Mouse (Mus musculus) mature B cell (primary cell): ENCODE results near the gene Rer1.
"Not testable (repeated sequence)": the region's sequence is repeated elsewhere in the genome, so short reads cannot be mapped to it uniquely, and the experiment has no call there.

Source experiments
- in situ Hi-C: fragments of 300-500 bp; cut with MboI; formaldehyde crosslinking; loops from 2 replicates; pipeline ENCODE4 v1.14.3; 2019

The Rer1 gene

DNA sequence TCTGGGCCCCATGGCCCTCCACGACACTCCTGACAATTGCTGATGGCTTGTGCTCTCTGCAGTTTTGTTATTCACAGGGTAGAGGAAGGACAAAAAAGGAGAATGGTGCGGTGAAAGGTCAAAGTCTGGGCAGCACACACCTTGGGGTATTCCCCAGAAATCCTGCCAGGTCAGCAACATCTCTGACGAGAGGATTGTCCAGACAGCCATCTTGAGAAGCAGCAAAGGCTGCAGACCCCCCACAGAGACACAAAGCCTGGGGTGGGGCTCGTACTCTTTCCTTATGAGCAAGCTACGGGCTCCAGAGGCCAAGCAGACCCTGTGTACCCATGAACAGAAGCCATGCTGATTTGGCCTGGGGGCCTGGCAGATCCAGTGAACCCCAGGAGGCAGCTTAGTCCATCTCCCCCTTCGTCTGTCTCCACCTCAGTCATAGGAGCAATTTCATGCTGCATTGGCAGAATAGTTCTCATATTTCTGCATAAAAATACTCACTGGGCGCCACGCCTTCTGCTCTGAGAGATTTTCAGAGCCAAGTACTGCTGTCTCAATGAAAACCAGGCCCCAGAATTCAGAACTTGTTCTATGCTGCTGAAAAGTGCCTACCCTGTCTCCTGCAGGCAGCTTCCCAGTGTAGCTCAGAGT is 27.7 kb upstream of the Rer1 start:
- in situ Hi-C loops, result no loop called here

DNA sequence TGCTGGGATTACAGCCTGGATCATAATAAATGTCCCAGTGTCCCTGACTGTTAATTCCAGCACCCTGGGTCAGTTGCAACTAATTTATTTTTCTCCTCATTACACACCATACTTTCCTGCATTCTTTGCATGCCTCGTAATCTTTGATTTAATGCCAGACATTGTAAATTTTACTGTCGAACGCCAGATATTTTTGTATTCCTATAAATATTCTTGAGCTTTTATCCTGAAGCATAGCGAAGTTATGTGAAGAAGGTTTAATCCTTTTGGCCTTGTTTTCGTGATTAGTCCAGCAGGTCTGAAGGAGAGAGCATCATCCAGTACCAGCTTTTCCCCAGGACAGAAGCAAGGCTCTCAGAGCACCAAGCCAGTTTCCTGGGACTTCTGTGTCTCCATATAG is 23.3 kb upstream of the Rer1 start:
- in situ Hi-C loops, result no loop called here

DNA sequence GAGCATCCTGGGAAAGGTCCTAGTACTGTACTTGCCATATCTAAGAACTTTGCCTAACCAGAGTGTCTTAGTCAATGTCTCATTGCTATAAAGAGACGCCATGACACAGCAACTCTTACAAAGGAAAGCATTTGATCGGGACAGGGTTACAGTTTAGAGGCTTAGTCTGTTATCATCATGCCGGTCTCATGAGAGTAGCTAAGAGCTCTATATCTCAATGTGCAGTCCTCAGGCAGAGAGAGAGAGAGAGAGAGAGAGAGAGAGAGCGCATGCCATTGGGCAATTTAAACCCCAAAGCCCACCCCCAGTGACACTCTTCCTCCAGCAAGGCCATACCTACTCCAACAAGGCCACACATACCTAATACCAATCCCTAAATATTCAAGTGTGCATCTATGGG is 21.7 kb upstream of the Rer1 start:
- in situ Hi-C loops, result no loop called here

GRCm38 (mm10) chr4:155098572-155098971 is 12.4 kb upstream of the Rer1 start:
- in situ Hi-C loops, result loop anchor here (10.0 kb wide), 1 partner anchor 146 kb away; the partner anchor contains the start of gene Faap20

DNA sequence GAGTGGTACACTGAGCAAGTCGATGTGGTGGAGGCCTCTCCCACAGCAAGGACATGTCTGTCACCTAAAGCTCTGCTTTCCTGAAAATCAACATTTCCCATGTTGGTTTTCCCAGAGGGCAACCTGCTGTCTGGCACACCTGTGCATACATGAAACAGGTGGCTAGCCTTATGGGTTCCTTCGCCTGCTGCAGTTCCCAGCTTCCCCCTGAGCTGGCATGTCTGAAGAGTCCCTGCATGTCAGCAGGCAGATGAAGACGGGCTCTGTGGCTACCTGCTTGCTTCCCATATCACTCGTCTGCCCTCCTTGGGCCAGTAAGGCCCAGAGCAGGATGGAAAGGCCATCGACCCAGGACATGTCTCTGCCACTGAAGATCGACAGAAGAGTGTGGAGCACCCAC is 11.3 kb upstream of the Rer1 start:
- in situ Hi-C loops, result loop anchor here (10.0 kb wide), 1 partner anchor 147 kb away; the partner anchor contains the start of gene Faap20

GRCm38 (mm10) chr4:155095967-155096366 is 9.8 kb upstream of the Rer1 start:
- in situ Hi-C loops, result loop anchor here (10.0 kb wide), 1 partner anchor 149 kb away; the partner anchor contains the start of gene Faap20

DNA sequence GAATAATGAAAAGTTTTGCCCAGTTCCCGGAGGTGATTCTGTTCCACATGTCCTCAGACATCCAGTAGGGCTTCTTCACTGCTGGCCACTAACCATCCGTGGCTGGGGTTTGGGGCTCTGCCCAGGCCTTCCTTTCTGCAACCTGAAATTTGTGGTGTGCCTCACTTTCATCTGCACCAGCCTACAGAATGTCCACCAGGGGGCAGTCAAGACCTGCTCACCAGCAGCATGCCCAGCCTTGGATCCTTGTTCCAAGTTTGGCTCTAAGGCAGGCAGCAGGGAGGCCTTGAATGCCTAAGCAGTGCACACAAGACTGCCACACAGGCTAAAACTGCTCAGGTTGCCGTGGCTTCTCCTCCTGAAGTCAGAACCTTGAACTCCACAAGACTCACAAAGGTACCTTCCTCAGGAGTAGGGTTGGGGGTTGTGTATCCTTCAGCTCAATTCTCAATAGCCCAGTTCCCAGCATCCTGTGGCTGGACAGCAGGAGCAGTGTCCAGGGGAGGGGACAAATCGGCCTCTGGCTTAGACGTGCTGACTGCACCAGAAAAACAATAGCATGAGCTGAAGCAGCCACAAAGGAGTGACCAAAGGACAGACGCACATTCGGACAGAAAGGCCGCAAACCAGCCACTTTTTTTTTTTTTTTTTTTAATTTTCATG is 9.2 kb upstream of the Rer1 start:
- in situ Hi-C loops, result loop anchor here (10.0 kb wide), 1 partner anchor 149 kb away; the partner anchor contains the start of gene Faap20

DNA sequence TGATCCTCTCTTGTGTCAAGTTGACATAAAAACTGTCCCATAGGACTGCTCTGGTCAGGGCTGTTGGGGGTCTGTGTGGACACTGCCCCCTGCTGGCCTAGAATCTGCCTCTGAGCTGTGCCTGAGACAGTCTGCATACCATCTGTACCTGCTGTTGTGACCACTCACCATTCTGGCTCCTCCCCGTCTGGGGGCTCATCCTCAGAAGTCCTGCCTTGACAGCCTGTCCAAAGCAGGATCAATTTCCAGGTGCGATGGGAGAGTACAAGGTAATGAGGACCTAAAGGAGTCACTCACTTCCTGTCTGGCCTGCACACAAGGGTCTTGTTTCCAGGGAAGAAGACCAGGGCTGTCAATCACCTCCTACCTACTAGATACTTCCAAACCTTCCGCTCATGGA is 8.4 kb upstream of the Rer1 start:
- in situ Hi-C loops, result loop anchor here (10.0 kb wide), 1 partner anchor 150 kb away; the partner anchor contains the start of gene Faap20

DNA sequence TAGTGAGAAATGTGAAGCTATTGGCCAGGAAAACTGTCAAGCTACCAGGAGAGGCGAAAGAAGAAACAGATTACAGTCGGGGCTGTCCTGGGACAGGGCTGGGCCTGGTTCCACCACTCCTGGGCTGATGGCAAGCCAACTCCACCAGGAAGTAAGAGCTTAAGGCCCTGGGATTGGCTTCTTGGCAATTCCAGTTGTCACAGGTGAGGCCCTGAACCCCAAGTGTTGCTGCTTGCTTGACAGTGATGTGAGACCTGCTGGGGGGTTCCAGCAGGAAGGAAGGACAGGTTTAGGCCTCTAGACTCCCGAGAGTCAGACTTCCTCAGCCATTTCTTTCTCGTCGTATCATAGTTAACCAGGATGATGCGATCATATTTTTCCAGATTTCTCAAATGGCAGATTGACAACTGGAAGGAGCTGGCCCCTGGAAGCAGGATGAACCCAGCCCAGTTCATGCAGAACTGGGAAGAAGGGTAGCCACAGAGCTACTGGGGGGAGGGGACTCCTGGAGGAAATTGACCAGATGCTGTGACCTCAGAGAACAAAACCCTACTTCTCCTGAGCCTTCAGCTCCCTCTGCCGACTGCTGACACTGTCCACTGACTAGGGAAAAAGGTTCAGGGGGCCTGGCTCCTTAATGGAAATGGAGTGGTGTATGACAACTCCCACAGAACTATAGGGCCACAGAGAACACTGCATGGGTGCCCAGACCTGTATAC is 7.4 kb upstream of the Rer1 start:
- in situ Hi-C loops, result loop anchor here (10.0 kb wide), 1 partner anchor 151 kb away; the partner anchor contains the start of gene Faap20

DNA sequence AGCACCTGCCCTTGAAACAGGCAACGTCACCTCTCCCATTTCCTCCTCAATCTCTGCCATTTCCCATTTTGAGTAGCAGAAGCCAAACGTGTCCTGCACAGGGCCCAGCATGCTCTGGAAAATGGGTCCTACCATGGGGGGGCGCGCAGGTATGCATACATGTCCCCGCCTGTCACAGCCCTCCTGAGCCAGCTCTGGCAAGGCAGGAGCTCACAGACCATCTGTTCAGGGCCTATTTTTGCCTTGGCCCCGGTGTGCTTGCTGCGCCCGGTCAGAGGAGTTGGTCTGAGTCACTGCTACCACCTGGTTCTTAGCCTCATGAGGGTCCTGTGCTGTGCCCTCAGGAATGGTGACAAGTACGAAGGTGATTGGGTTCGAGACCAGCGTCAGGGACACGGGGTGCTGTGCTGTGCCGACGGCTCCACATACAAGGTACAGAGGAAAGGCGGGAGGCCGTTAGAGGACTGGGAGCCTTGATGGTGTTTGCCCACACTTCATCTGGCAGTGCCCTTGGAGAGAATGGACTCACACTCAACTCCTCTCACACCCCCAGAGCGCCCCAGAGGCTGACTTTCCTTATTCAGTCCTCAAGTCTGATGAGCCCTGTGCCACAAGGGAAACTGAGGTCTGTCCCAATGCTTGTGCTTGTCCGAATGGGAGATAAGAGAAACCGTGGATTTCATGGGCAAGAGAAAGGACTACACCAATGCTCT is 6.7 kb upstream of the Rer1 start:
- in situ Hi-C loops, result loop anchor here (10.0 kb wide), 1 partner anchor 152 kb away; the partner anchor contains the start of gene Faap20

GRCm38 (mm10) chr4:155090688-155091449 is 4.7 kb upstream of the Rer1 start:
- in situ Hi-C loops, result loop anchor here (10.0 kb wide), 1 partner anchor 154 kb away; the partner anchor contains the start of gene Faap20

DNA sequence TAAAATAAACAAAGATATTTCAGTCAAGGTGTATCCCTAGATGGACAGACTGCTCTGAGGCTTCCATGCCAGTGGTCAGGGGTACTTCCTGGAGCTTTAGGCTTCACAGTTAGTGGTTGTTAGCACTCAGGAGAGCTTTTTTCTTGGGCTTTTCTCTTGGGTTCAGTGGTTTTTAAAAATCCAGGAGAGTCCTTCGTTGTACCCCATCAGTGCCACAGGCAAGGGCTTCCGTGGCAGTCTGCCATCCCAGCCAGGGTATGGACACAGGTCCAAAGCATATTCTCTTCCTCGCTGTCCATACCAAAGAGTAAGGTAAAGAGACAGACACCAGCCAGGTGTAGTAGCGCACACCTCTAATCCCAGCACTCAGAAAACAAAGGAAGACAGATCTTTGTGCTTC is 4.0 kb upstream of the Rer1 start:
- in situ Hi-C loops, result loop anchor here (10.0 kb wide), 1 partner anchor 155 kb away; the partner anchor contains the start of gene Faap20

DNA sequence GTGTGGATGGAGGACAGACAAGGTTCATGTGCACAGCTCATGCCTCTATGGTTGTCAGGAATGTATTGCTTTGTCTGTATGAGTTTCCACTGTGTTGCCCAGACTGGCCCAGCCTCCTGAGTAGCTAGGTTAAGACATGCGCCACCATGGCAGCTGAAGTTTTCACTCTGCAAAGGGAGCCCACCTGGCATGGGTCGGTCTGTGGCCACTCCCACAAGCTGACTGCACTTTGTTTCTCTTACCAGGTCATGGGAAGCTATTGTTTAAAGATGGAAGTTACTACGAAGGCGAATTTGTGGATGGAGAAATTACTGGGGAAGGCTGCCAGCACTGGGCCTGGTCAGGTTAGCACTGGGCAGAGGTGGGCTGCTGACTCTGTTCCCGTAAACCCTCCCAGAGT is 3.1 kb upstream of the Rer1 start:
- in situ Hi-C loops, result loop anchor here (10.0 kb wide), 1 partner anchor 124 kb away; the partner anchor contains the start of genes Hes5 and Pank4

DNA sequence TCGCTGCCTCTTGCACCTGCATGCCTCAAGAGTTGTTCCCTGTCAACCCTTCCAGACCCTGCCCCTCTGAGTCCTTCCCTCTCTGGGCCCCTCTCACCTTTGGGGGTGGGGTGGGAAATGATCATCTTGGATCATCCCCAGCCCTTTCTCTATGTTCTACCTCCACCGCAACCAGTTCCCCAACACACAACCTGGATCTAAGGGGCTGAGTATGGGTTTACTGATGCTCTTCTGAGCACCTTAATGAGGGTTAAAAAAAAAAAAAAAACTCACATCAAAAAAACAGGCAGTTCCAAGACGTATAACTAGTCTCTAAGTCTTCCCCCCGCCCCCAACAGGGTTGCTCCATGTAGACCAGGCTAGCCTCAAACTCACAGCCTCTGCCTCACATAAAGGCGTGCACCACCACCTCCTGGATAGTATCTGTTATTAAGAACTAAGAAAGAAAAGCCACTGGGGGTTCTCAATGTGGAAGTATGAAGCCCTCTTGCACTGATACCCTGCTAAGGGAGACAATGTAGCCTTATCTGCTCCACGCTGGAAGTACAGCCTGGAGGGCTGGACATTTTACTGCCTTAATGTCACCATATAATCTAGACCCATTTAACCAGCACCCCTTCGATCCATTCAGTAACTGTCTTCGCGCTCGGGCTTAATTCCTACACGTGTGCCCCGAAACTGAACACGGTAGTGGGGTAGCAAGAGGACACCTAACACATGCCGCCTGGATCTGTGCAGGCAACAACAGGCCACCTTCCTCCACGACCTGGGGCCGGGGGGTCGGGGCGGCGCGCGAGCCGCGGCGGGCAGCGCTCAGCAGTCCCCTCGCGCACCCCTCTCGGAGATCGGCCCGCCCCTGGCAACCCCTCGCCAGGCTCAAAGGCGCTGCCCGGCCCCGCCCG is 725 bp downstream of the Rer1 start:
- in situ Hi-C loops, result loop anchor here (10.0 kb wide), 1 partner anchor 121 kb away; the partner anchor contains the start of genes Hes5 and Pank4

- in situ Hi-C loops, result loop anchor here (10.0 kb wide), 1 partner anchor 120 kb away; the partner anchor contains the start of genes Hes5 and Pank4
Observed at GRCm38 (mm10) chr4:155084351-155084750, 1.8 kb downstream of the Rer1 start.

GRCm38 (mm10) chr4:155083553-155083952 is 2.6 kb downstream of the Rer1 start:
- in situ Hi-C loops, result loop anchor here (10.0 kb wide), 1 partner anchor 119 kb away; the partner anchor contains the start of genes Hes5 and Pank4

DNA sequence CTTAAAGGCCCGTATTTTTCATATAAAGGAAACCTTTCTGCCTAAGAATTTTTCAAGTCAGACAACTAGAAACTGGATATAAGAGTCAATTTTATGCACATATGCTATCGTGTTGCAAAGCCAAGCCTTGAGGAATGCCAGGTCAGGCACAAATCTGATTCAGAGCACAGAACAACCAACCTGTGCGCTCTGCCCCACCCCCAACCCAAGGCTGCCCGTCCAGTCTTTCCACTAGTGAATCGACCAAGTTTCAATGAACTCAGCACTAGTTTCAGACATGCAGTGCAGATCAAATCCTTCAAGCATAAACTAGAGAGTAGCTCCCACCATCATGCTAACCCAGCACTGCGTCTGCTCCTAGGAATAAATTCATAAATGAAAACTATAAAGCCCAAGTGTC is 6.5 kb downstream of the Rer1 start:
- in situ Hi-C loops, result loop anchor here (10.0 kb wide), 1 partner anchor 115 kb away; the partner anchor contains the start of genes Hes5 and Pank4

DNA sequence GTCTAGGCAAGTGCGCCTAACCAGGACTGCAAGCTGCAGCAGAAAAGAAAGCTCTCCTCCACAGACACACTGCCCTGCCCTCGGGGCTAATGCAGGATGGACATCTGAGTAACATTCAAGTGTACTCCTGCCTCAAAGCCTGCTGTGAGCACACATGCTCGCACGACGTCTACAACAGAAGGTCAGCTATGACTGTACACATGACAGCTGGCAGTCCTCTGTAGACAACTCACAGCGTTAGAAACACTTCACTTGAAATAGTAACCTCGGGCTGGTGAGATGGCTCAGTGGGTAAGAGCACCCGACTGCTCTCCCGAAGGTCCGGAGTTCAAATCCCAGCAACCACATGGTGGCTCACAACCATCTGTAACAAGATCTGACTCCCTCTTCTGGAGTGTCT is 7.4 kb downstream of the Rer1 start:
- in situ Hi-C loops, result not testable (repeated sequence)

GRCm38 (mm10) chr4:155076677-155077076 is 9.5 kb downstream of the Rer1 start:
- in situ Hi-C loops, result no loop called here
